Mouse (Mus musculus): Measurements from ENCODE around the gene Ccdc107. TPM values are rescaled to one million over a fixed set of nuclear protein-coding genes. Genes with fewer than 3 reads are reported as not detected.

Gene Ccdc107
- total and polyA plus RNA-seq, 2 experiments from 2014 or later = 74.0 to 107 TPM

DNA sequence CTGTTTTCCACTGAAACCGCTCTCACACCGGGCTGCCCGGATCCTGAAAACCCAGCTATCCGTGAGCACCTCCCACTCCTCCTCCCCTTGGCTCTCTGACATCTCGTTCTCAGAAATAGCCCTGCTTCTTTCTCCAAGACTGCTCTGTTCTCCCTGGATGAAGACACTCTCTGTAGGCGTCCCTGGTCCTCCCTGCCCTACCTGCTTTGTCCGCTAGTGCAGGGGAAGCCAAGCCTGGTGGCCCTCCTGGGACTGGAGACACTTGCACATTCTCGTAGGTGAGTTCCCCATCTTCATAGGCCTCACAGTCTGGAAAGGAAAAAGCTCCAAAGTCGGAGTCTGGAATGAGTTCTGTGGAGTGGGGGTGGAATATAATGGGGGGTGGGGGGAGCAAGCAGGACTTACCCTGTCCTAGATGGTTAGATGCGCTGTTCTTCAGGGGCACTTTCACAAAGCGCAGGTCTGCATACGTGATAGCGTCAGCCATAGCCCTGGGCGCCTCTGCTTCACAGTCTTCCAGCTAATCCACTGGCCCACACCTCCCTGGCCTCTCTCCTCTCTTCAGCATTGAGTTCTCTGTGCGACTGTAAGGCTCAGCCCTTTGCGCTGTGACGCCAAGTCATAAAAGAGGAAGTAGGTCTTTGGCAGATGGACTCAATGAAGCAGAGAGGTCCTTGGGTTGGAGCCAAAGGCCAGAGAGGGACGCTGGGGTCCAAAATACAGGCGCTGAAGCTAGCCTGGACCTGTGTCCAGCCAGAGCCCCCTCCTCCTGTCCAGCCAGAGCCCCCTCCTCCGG, 38.5 kb upstream of the Ccdc107 start, which contains the start of gene Cd72:
TSS of gene Cd72 (minus strand) at position 588 of the 796 bp plus-strand sequence.
- 30% methylated on average over 20 of the region's 20 CpGs for WGBS
- Histone ChIP-seq H3K27me3 (ENCODE audit: insufficient read depth, low read length) (peaks cover 7% of the 10 kb centered on the region; the same call in 1 of the 2 replicates), H3K4me3 (ENCODE audit: low read depth, low read length) (peak within 1 kb of the TSS; percentile 10; the same call in 1 of the 2 replicates), H3K4me2 (ENCODE audit: low read depth, low read length, poor library complexity, severe bottlenecking) (peak within 1 kb of the TSS; percentile 34; the same call in 1 of the 2 replicates), H3K9ac (replicated peaks; ENCODE audit: low read length, poor library complexity, severe bottlenecking) (no peak within 1 kb of the TSS), H3K9me3 (ENCODE audit: low read length) (no peaks in the 10 kb centered on the region), H3K36me3 (ENCODE audit: insufficient read depth, low read length) (no peaks in the 10 kb centered on the region), H3K27ac (ENCODE audit: low read depth, low read length) (no peak within 1 kb of the TSS), H3K4me1 (ENCODE audit: insufficient read depth, low read length) (no peaks in the 10 kb centered on the region)
- DNase-seq (ENCODE audit: low spot score) (peak; percentile 12), ATAC-seq (ENCODE audit: low FRiP score) (no peak)
- no peak for TF ChIP-seq CTCF (IDR thresholded peaks at IDR 0.05)

GRCm38 (mm10) chr4:43456470-43456869, 36.2 kb upstream of the Ccdc107 start:
- WGBS = 28% methylated on average over 4 of the region's 4 CpGs

GRCm38 (mm10) chr4:43457124-43457523, 35.6 kb upstream of the Ccdc107 start:
- no peak overlapping the region for H3K4me3 ChIP-seq (ENCODE audit: low read depth, low read length)
- ATAC-seq (ENCODE audit: low FRiP score) (no peak), DNase-seq (ENCODE audit: low spot score) (no peak)
- H3K27ac ChIP-seq (ENCODE audit: low read depth, low read length) = no peak overlapping the region
- no peak overlapping the region for H3K4me2 ChIP-seq (ENCODE audit: low read depth, low read length, poor library complexity, severe bottlenecking)
- H3K27me3 ChIP-seq (ENCODE audit: insufficient read depth, low read length) = peaks cover 7% of the 10 kb centered on the region; the same call in 1 of the 2 replicates
- H3K9ac ChIP-seq (replicated peaks; ENCODE audit: low read length, poor library complexity, severe bottlenecking) = no peak overlapping the region
- H3K36me3 ChIP-seq (ENCODE audit: insufficient read depth, low read length) = no peaks in the 10 kb centered on the region
- WGBS = 20% methylated on average over 8 of the region's 8 CpGs
- no peaks in the 10 kb centered on the region for H3K4me1 ChIP-seq (ENCODE audit: insufficient read depth, low read length)
- no peak for TF ChIP-seq CTCF (IDR thresholded peaks at IDR 0.05)
- no peaks in the 10 kb centered on the region for H3K9me3 ChIP-seq (ENCODE audit: low read length)

More at GRCm38 (mm10) chr4:43456470-43456869, 36.2 kb upstream of the Ccdc107 start:
- Histone ChIP-seq H3K9ac (replicated peaks; ENCODE audit: low read length, poor library complexity, severe bottlenecking) (no peak overlapping the region), H3K27ac (ENCODE audit: low read depth, low read length) (no peak overlapping the region), H3K9me3 (ENCODE audit: low read length) (no peaks in the 10 kb centered on the region), H3K4me1 (ENCODE audit: insufficient read depth, low read length) (no peaks in the 10 kb centered on the region), H3K4me2 (ENCODE audit: low read depth, low read length, poor library complexity, severe bottlenecking) (no peak overlapping the region), H3K27me3 (ENCODE audit: insufficient read depth, low read length) (peaks cover 7% of the 10 kb centered on the region; the same call in 1 of the 2 replicates), H3K4me3 (ENCODE audit: low read depth, low read length) (no peak overlapping the region), H3K36me3 (ENCODE audit: insufficient read depth, low read length) (no peaks in the 10 kb centered on the region)
- ATAC-seq (ENCODE audit: low FRiP score) = no peak
- TF ChIP-seq CTCF (IDR thresholded peaks at IDR 0.05) = no peak
- no peak for DNase-seq (ENCODE audit: low spot score)

DNA sequence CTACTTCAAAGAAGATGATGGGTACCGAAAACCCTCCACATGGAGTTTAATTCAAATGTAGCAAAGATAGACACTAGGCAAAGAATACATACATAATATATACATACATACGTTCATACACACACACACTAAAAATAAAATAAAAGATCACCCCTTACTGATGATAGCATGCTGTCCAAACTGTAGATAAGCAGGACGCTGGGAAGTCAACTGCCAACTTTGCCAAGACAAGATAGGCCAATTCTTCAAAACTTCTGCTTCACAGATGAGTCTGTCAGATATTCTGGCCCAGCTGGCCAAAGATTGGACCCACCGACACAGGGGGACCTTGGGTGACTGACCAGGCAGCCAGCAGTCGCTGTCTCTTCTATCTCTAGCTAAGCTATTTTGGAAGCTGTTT, 29.6 kb upstream of the Ccdc107 start:
- Histone ChIP-seq H3K4me3 (ENCODE audit: low read depth, low read length) (no peak overlapping the region), H3K36me3 (ENCODE audit: insufficient read depth, low read length) (no peaks in the 10 kb centered on the region), H3K27me3 (ENCODE audit: insufficient read depth, low read length) (no peaks in the 10 kb centered on the region), H3K27ac (ENCODE audit: low read depth, low read length) (no peak overlapping the region), H3K4me2 (ENCODE audit: low read depth, low read length, poor library complexity, severe bottlenecking) (no peak overlapping the region), H3K9me3 (ENCODE audit: low read length) (no peaks in the 10 kb centered on the region), H3K9ac (replicated peaks; ENCODE audit: low read length, poor library complexity, severe bottlenecking) (no peak overlapping the region), H3K4me1 (ENCODE audit: insufficient read depth, low read length) (no peaks in the 10 kb centered on the region)
- 93% methylated on average over 5 of the region's 5 CpGs for WGBS
- ATAC-seq (ENCODE audit: low FRiP score) = no peak
- no peak for DNase-seq (ENCODE audit: low spot score)
- no peak for TF ChIP-seq CTCF (IDR thresholded peaks at IDR 0.05)

- Histone ChIP-seq H3K4me2 (ENCODE audit: low read depth, low read length, poor library complexity, severe bottlenecking) (no peak overlapping the region), H3K27me3 (ENCODE audit: insufficient read depth, low read length) (no peaks in the 10 kb centered on the region), H3K36me3 (ENCODE audit: insufficient read depth, low read length) (no peaks in the 10 kb centered on the region), H3K4me1 (ENCODE audit: insufficient read depth, low read length) (no peaks in the 10 kb centered on the region), H3K9me3 (ENCODE audit: low read length) (no peaks in the 10 kb centered on the region), H3K4me3 (ENCODE audit: low read depth, low read length) (no peak overlapping the region), H3K9ac (replicated peaks; ENCODE audit: low read length, poor library complexity, severe bottlenecking) (no peak overlapping the region), H3K27ac (ENCODE audit: low read depth, low read length) (no peak overlapping the region)
- WGBS = 88% methylated on average over 6 of the region's 6 CpGs
- ATAC-seq (ENCODE audit: low FRiP score) = no peak
- no peak for TF ChIP-seq CTCF (IDR thresholded peaks at IDR 0.05)
- DNase-seq (ENCODE audit: low spot score) = no peak
Measured at GRCm38 (mm10) chr4:43465935-43466334, 26.8 kb upstream of the Ccdc107 start.

- no peaks in the 10 kb centered on the region for H3K27me3 ChIP-seq (ENCODE audit: insufficient read depth, low read length)
- no peak overlapping the region for H3K4me3 ChIP-seq (ENCODE audit: low read depth, low read length)
- H3K9me3 ChIP-seq (ENCODE audit: low read length) = no peaks in the 10 kb centered on the region
- no peak overlapping the region for H3K9ac ChIP-seq (replicated peaks; ENCODE audit: low read length, poor library complexity, severe bottlenecking)
- ATAC-seq (ENCODE audit: low FRiP score) = no peak
- H3K4me2 ChIP-seq (ENCODE audit: low read depth, low read length, poor library complexity, severe bottlenecking) = no peak overlapping the region
- TF ChIP-seq CTCF (IDR thresholded peaks at IDR 0.05) = no peak
- H3K27ac ChIP-seq (ENCODE audit: low read depth, low read length) = no peak overlapping the region
- 86% methylated on average over 7 of the region's 7 CpGs for WGBS
- DNase-seq (ENCODE audit: low spot score) = no peak
- H3K36me3 ChIP-seq (ENCODE audit: insufficient read depth, low read length) = no peaks in the 10 kb centered on the region
- no peaks in the 10 kb centered on the region for H3K4me1 ChIP-seq (ENCODE audit: insufficient read depth, low read length)
Measured at GRCm38 (mm10) chr4:43466872-43467271, 25.8 kb upstream of the Ccdc107 start.
